Mouse (Mus musculus) megakaryocyte, embryonic 14.5 days (primary cell): ENCODE results near the gene Ppil4. TPM values are rescaled to one million over a fixed set of nuclear protein-coding genes. Genes with fewer than 3 reads are reported as not detected.
"Not testable (repeated sequence)": the region's sequence is repeated elsewhere in the genome, so short reads cannot be mapped to it uniquely, and the experiment has no call there.

Experiments used
- H3K27me3 ChIP-seq: replicated peaks from 2 replicates; pipeline ENCODE3; 2012; ENCODE audit warnings: inconsistent platforms
- H3K36me3 ChIP-seq: replicated peaks from 2 replicates; pipeline ENCODE3; 2012; ENCODE audit warnings: low read length, inconsistent platforms, mixed read lengths
- H3K4me1 ChIP-seq: 2 replicates; pipeline ENCODE4 v1.6.1; 2012; ENCODE audit warnings: inconsistent platforms
- H3K4me3 ChIP-seq: replicated peaks from 2 replicates; pipeline ENCODE3; 2012; ENCODE audit warnings: moderate library complexity, mild to moderate bottlenecking, inconsistent platforms
- H3K9me3 ChIP-seq: 2 replicates; pipeline ENCODE4 v1.6.1; 2012; ENCODE audit warnings: inconsistent platforms
- FLI1 ChIP-seq: IDR thresholded peaks from 2 replicates; pipeline ENCODE4 v1.6.1; 2012; ENCODE audit warnings: low read length, inconsistent platforms, mixed read lengths
- GATA1 ChIP-seq: IDR thresholded peaks from 3 replicates; pipeline ENCODE4 v1.6.1; 2012; ENCODE audit warnings: mixed read lengths, low read length, inconsistent platforms, borderline replicate concordance
- polyA plus RNA-seq: library from polyadenylated mRNA; stranded (reverse); fragments of >175 nt; gene quantifications from 2 replicates; pipeline ENCODE4 v1.2.3, GENCODE M21; 2012; ENCODE audit warnings: low replicate concordance; ENCODE audit not compliant: insufficient read depth

The Ppil4 gene
- polyA plus RNA-seq = 0.63 and 3.8 TPM in 2 replicates

- H3K36me3 ChIP-seq = peaks cover 45% of the 10 kb centered on the region
- no peaks in the 10 kb centered on the region for H3K27me3 ChIP-seq
- peaks cover 22% of the 10 kb centered on the region for H3K4me1 ChIP-seq
- H3K4me3 ChIP-seq = peak within 1 kb of the TSS; percentile 95
- no peaks in the 10 kb centered on the region for H3K9me3 ChIP-seq
- no peak for TF ChIP-seq GATA1
- no peak for TF ChIP-seq FLI1
Measured at GRCm38 (mm10) chr10:7792751-7793385, at the start of gene Ppil4, which contains the start of gene Ginm1. Gene Ppil4, plus strand, starts transcription at chr10:7792891. Gene Ginm1, minus strand, starts transcription at chr10:7792824.

DNA sequence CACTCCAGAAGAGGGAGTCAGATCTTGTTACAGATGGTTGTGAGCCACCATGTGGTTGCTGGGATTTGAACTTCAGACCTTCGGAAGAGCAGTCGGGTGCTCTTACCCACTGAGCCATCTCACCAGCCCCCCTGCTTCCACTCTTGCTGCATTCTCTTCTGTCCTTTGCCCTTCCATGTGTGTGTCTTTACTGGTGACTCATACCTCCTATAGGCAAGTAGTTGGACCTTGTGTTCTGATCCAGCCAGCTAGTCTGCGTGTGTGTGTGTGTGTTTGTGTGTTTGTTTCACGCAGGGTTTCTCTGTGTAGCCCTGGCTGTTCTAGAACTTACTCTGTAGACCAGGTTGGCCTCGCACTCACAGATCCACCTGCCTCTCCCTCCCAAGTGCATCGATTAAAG, 47.2 kb upstream of the Ppil4 start:
- not testable (repeated sequence) for H3K9me3 ChIP-seq, H3K27me3 ChIP-seq, H3K4me1 ChIP-seq, H3K4me3 ChIP-seq
- peaks cover 79% of the 10 kb centered on the region for H3K36me3 ChIP-seq

DNA sequence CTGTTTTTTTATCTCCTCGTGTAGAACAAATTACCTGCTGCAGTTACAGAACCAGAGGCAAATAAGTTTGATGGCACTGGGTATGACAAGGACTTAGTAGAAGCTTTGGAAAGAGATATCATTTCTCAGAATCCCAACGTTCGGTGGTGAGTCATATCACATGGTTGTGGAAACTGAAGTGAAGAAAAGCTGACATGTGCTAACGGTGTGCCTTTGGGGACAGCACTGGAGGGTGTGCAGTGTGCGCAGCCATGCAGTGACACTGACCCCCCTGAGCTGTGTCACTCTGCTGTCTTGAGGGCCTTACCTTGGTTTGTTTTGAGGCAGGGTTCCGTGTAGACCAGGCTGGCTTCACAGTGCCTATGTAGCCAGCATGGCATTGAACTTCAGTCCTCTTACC, 43.9 kb upstream of the Ppil4 start:
- H3K4me1 ChIP-seq = peaks cover 4% of the 10 kb centered on the region; the same call in 1 of the 2 replicates
- no peak overlapping the region for H3K4me3 ChIP-seq
- H3K9me3 ChIP-seq = no peaks in the 10 kb centered on the region
- H3K36me3 ChIP-seq = peaks cover 75% of the 10 kb centered on the region
- no peak for TF ChIP-seq FLI1
- TF ChIP-seq GATA1 = no peak
- no peaks in the 10 kb centered on the region for H3K27me3 ChIP-seq

DNA sequence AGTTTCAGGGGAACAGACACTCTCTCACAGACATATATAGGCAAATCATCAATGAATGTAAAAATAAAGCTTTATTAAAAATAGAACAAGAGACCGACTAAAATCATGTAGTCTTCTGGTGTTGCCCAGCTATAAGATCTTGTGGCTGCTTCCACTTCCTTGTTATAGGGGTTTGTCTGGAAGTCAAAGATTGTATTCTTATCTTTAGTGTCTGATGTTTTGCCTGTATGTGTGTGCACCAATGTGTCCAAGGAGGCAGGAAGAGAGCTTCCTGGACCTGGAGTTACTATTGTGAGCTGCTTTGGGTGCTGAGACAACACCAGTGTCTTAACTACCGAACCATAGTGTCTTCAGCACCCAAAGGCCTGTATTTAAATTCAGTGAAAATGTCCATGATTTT, 35.1 kb upstream of the Ppil4 start:
- Histone ChIP-seq H3K36me3 (peaks cover 81% of the 10 kb centered on the region), H3K27me3 (no peaks in the 10 kb centered on the region), H3K9me3 (no peaks in the 10 kb centered on the region), H3K4me3 (no peak overlapping the region), H3K4me1 (peaks cover 20% of the 10 kb centered on the region)
- no peak for TF ChIP-seq FLI1
- no peak for TF ChIP-seq GATA1

GRCm38 (mm10) chr10:7772346-7772745, 20.3 kb upstream of the Ppil4 start:
- Histone ChIP-seq H3K4me3 (no peak overlapping the region), H3K9me3 (no peaks in the 10 kb centered on the region), H3K27me3 (no peaks in the 10 kb centered on the region), H3K4me1 (peaks cover 5% of the 10 kb centered on the region; the same call in 1 of the 2 replicates), H3K36me3 (peaks cover 98% of the 10 kb centered on the region)
- no peak for TF ChIP-seq FLI1

GRCm38 (mm10) chr10:7772769-7773168, 19.9 kb upstream of the Ppil4 start:
- Histone ChIP-seq H3K4me3 (no peak overlapping the region), H3K36me3 (peaks cover 98% of the 10 kb centered on the region), H3K27me3 (no peaks in the 10 kb centered on the region), H3K9me3 (no peaks in the 10 kb centered on the region), H3K4me1 (peaks cover 5% of the 10 kb centered on the region; the same call in 1 of the 2 replicates)
- TF ChIP-seq FLI1 = no peak

DNA sequence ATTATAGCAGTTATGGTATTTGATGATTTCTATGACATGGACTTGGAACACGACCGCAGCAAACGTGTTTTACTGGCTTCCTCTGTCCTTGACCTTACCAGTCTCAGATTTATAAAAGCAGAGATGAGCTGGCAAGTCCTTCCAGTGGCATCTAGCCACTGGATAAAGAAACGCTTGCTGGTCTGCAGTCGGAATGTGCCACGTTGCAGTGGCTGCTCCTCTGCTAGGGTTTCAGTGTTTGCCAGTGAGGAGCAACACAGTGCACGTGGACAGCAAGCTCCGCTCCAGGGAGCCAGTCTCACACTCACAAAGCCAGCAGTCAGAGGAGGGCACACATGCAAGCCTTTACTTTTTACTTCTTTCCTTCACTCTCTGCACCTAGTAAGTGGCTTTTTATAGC, 17.3 kb upstream of the Ppil4 start:
- TF ChIP-seq FLI1 = no peak
- TF ChIP-seq GATA1 = no peak
- Histone ChIP-seq H3K4me1 (peaks cover 23% of the 10 kb centered on the region), H3K4me3 (no peak overlapping the region), H3K36me3 (peaks cover 84% of the 10 kb centered on the region), H3K27me3 (no peaks in the 10 kb centered on the region), H3K9me3 (no peaks in the 10 kb centered on the region)

DNA sequence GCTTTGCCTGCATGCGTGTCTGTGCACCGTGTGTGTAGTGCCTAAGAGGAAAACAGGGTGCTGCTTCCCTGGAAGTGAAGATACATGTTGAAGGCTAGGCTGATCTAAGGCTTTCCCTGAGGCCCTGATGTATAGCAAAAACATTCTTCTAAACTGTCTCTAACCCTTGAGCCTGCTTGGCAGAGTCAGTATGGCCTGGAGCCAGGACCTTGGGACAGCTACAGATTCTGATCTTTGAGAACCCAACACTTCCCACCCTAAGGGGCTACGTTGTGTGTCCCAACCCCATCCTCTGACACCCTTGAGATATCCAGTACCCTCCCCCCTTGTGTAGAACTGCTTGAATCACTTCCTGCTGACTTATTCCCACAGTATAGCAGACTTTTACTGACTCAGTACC, 14.3 kb upstream of the Ppil4 start:
- Histone ChIP-seq H3K36me3 (peaks cover 55% of the 10 kb centered on the region), H3K27me3 (no peaks in the 10 kb centered on the region), H3K4me1 (peaks cover 42% of the 10 kb centered on the region), H3K4me3 (peak overlapping the region; percentile 46), H3K9me3 (no peaks in the 10 kb centered on the region)
- TF ChIP-seq GATA1 (no peak), FLI1 (no peak)

DNA sequence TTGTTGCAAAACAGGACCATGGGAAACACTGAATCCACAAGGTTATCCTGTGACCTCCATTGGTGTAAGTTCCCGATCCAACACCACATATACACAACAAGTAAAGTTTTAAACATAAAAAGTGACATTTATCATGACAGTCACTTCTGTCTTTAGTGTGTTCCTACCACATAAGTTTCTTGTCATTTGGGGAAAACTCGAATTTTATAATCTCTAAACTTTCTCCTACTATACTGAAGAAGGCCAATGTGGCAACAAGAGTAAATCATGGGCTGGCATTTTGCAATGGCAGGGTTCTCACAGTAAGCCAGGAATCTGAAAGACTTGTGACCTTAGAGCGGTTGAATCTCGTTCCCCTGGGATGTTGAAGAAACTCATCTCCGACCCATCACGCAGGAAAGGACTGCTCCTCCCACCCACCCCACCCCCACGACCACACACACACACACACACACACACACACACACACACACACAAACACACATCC, 12.9 kb upstream of the Ppil4 start:
- Histone ChIP-seq H3K4me3 (peak overlapping the region; percentile 97), H3K27me3 (no peaks in the 10 kb centered on the region), H3K9me3 (no peaks in the 10 kb centered on the region), H3K36me3 (peaks cover 41% of the 10 kb centered on the region), H3K4me1 (peaks cover 50% of the 10 kb centered on the region)
- TF ChIP-seq GATA1 (no peak), FLI1 (no peak)

GRCm38 (mm10) chr10:7780238-7781176, 12.2 kb upstream of the Ppil4 start:
- Histone ChIP-seq H3K36me3 (peaks cover 34% of the 10 kb centered on the region), H3K4me3 (peak overlapping the region; percentile 97), H3K4me1 (peaks cover 57% of the 10 kb centered on the region), H3K9me3 (no peaks in the 10 kb centered on the region), H3K27me3 (no peaks in the 10 kb centered on the region)
- TF ChIP-seq GATA1 = no peak
- TF ChIP-seq FLI1 = no peak
